Mouse (Mus musculus): ENCODE measurements at regions not wholly inside any gene's neighbourhood (a gene's known extent, or its start where the extent isn't known, plus 50 kb on each side); places are given as distances from the start of the nearest gene placed in this dataset.

GRCm38 (mm10) chr14:120118582-120118981 is 76.3 kb upstream of the Oxgr1 start:
- H3K36me3 ChIP-seq (ENCODE audit: control insufficient read depth, insufficient read depth), result no peaks in the 10 kb centered on the region
- no peak overlapping the region for H3ac ChIP-seq (ENCODE audit: control insufficient read depth, insufficient read length)
- no peaks in the 10 kb centered on the region for H3K79me2 ChIP-seq (ENCODE audit: control insufficient read depth, insufficient read depth)
- H3K27me3 ChIP-seq (ENCODE audit: control insufficient read depth, insufficient read depth, insufficient read length), result no peaks in the 10 kb centered on the region
- H3K4me3 ChIP-seq, result no peak overlapping the region
- no peak overlapping the region for H3K4me2 ChIP-seq (ENCODE audit: low read depth)
- no peak for TF ChIP-seq TCF12 (IDR thresholded peaks at IDR 0.05; ENCODE audit: insufficient read depth, poor library complexity, severe bottlenecking)
- no peak for TF ChIP-seq POLR2AphosphoS2 (IDR thresholded peaks at IDR 0.05; ENCODE audit: insufficient read length, low read depth)
- TF ChIP-seq REST (IDR thresholded peaks at IDR 0.05; ENCODE audit: insufficient read depth, insufficient read length), result no peak
- no peak for TF ChIP-seq USF1 (IDR thresholded peaks at IDR 0.05; ENCODE audit: low read depth)
- no peak for TF ChIP-seq MYOG (IDR thresholded peaks at IDR 0.05; ENCODE audit: control insufficient read depth in 1 of 3, insufficient read depth in 1 of 3, insufficient read length in 2 of 3, low read depth in 2 of 3)
- no peak for TF ChIP-seq TCF3 (IDR thresholded peaks at IDR 0.05; ENCODE audit: insufficient read length, low read depth)
- no peak for TF ChIP-seq SRF (IDR thresholded peaks at IDR 0.05; ENCODE audit: control insufficient read depth, insufficient read length, low read depth)
- no peak for TF ChIP-seq MYOD1 (IDR thresholded peaks at IDR 0.05; ENCODE audit: control insufficient read depth in 1 of 3, insufficient read length in 2 of 3, low read depth in 2 of 3)
- no peak for TF ChIP-seq MAX (IDR thresholded peaks at IDR 0.05; ENCODE audit: low read depth)
- TF ChIP-seq POLR2A (IDR thresholded peaks at IDR 0.05; ENCODE audit: insufficient read length, low read depth), result no peak
- no peak for TF ChIP-seq E2F4 (IDR thresholded peaks at IDR 0.05; ENCODE audit: insufficient read depth)
- TF ChIP-seq CEBPB (IDR thresholded peaks at IDR 0.05; ENCODE audit: insufficient read depth, poor library complexity, severe bottlenecking), result no peak

GRCm38 (mm10) chr14:120119094-120119501 is 76.9 kb upstream of the Oxgr1 start:
- Histone ChIP-seq H3K36me3 (ENCODE audit: control insufficient read depth, insufficient read depth) (no peaks in the 10 kb centered on the region), H3K4me3 (no peak overlapping the region), H3K4me2 (ENCODE audit: low read depth) (no peak overlapping the region), H3K27me3 (ENCODE audit: control insufficient read depth, insufficient read depth, insufficient read length) (no peaks in the 10 kb centered on the region), H3ac (ENCODE audit: control insufficient read depth, insufficient read length) (no peak overlapping the region), H3K79me2 (ENCODE audit: control insufficient read depth, insufficient read depth) (no peaks in the 10 kb centered on the region)
- TF ChIP-seq MAX (IDR thresholded peaks at IDR 0.05; ENCODE audit: low read depth) (no peak), MYOG (IDR thresholded peaks at IDR 0.05; ENCODE audit: control insufficient read depth in 1 of 3, insufficient read depth in 1 of 3, insufficient read length in 2 of 3, low read depth in 2 of 3) (no peak), SRF (IDR thresholded peaks at IDR 0.05; ENCODE audit: control insufficient read depth, insufficient read length, low read depth) (no peak), CEBPB (IDR thresholded peaks at IDR 0.05; ENCODE audit: insufficient read depth, poor library complexity, severe bottlenecking) (no peak), E2F4 (IDR thresholded peaks at IDR 0.05; ENCODE audit: insufficient read depth) (no peak), POLR2A (IDR thresholded peaks at IDR 0.05; ENCODE audit: insufficient read length, low read depth) (no peak), TCF3 (IDR thresholded peaks at IDR 0.05; ENCODE audit: insufficient read length, low read depth) (no peak), USF1 (IDR thresholded peaks at IDR 0.05; ENCODE audit: low read depth) (no peak), REST (IDR thresholded peaks at IDR 0.05; ENCODE audit: insufficient read depth, insufficient read length) (no peak)

GRCm38 (mm10) chr14:120119506-120119905 is 77.3 kb upstream of the Oxgr1 start:
- H3ac ChIP-seq (ENCODE audit: control insufficient read depth, insufficient read length), result no peak overlapping the region
- TF ChIP-seq REST (IDR thresholded peaks at IDR 0.05; ENCODE audit: insufficient read depth, insufficient read length) (no peak), SRF (IDR thresholded peaks at IDR 0.05; ENCODE audit: control insufficient read depth, insufficient read length, low read depth) (no peak), CEBPB (IDR thresholded peaks at IDR 0.05; ENCODE audit: insufficient read depth, poor library complexity, severe bottlenecking) (no peak), POLR2AphosphoS2 (IDR thresholded peaks at IDR 0.05; ENCODE audit: insufficient read length, low read depth) (no peak), TCF12 (IDR thresholded peaks at IDR 0.05; ENCODE audit: insufficient read depth, poor library complexity, severe bottlenecking) (no peak)
- H3K4me2 ChIP-seq (ENCODE audit: low read depth), result no peak overlapping the region
- no peaks in the 10 kb centered on the region for H3K27me3 ChIP-seq (ENCODE audit: control insufficient read depth, insufficient read depth, insufficient read length)
- H3K79me2 ChIP-seq (ENCODE audit: control insufficient read depth, insufficient read depth), result no peaks in the 10 kb centered on the region
- no peaks in the 10 kb centered on the region for H3K36me3 ChIP-seq (ENCODE audit: control insufficient read depth, insufficient read depth)
- H3K4me3 ChIP-seq, result no peak overlapping the region

DNA sequence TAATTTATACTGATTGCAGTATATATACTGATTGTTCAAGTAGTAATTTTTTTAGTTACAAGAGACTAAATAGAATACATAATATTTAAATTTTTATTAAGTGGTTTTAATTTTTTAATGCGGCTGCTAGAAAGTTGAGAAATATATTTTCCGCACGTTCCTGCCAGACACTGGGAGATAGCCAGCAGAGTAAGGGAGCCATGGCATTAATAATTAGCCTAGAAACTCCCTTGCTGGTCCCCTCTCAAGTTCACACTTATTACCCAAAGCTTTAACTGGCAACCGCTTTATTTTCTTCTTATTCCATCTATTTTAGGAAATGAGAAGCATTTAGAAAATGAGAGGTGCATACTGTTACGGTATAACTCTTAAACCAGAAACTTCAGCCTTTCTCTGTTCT is 78.0 kb upstream of the Oxgr1 start:
- Histone ChIP-seq H3K4me2 (ENCODE audit: low read depth) (no peak overlapping the region), H3K79me2 (ENCODE audit: control insufficient read depth, insufficient read depth) (no peaks in the 10 kb centered on the region), H3K27me3 (ENCODE audit: control insufficient read depth, insufficient read depth, insufficient read length) (no peaks in the 10 kb centered on the region), H3K4me3 (no peak overlapping the region), H3K36me3 (ENCODE audit: control insufficient read depth, insufficient read depth) (no peaks in the 10 kb centered on the region), H3ac (ENCODE audit: control insufficient read depth, insufficient read length) (no peak overlapping the region)
- no peak for TF ChIP-seq SRF (IDR thresholded peaks at IDR 0.05; ENCODE audit: control insufficient read depth, insufficient read length, low read depth)
- TF ChIP-seq POLR2AphosphoS2 (IDR thresholded peaks at IDR 0.05; ENCODE audit: insufficient read length, low read depth), result no peak
- no peak for TF ChIP-seq USF1 (IDR thresholded peaks at IDR 0.05; ENCODE audit: low read depth)
- no peak for TF ChIP-seq E2F4 (IDR thresholded peaks at IDR 0.05; ENCODE audit: insufficient read depth)
- no peak for TF ChIP-seq MYOG (IDR thresholded peaks at IDR 0.05; ENCODE audit: control insufficient read depth in 1 of 3, insufficient read depth in 1 of 3, insufficient read length in 2 of 3, low read depth in 2 of 3)
- no peak for TF ChIP-seq TCF12 (IDR thresholded peaks at IDR 0.05; ENCODE audit: insufficient read depth, poor library complexity, severe bottlenecking)
- TF ChIP-seq MYOD1 (IDR thresholded peaks at IDR 0.05; ENCODE audit: control insufficient read depth in 1 of 3, insufficient read length in 2 of 3, low read depth in 2 of 3), result no peak
- TF ChIP-seq CEBPB (IDR thresholded peaks at IDR 0.05; ENCODE audit: insufficient read depth, poor library complexity, severe bottlenecking), result no peak
- TF ChIP-seq TCF3 (IDR thresholded peaks at IDR 0.05; ENCODE audit: insufficient read length, low read depth), result no peak
- no peak for TF ChIP-seq POLR2A (IDR thresholded peaks at IDR 0.05; ENCODE audit: insufficient read length, low read depth)
- no peak for TF ChIP-seq MAX (IDR thresholded peaks at IDR 0.05; ENCODE audit: low read depth)
- no peak for TF ChIP-seq REST (IDR thresholded peaks at IDR 0.05; ENCODE audit: insufficient read depth, insufficient read length)

GRCm38 (mm10) chr14:120125315-120125714 is 83.1 kb upstream of the Oxgr1 start:
- no peak overlapping the region for H3K4me2 ChIP-seq (ENCODE audit: low read depth)
- H3K4me3 ChIP-seq, result no peak overlapping the region
- TF ChIP-seq TCF3 (IDR thresholded peaks at IDR 0.05; ENCODE audit: insufficient read length, low read depth), result no peak
- TF ChIP-seq MYOD1 (IDR thresholded peaks at IDR 0.05; ENCODE audit: control insufficient read depth in 1 of 3, insufficient read length in 2 of 3, low read depth in 2 of 3), result no peak
- H3K79me2 ChIP-seq (ENCODE audit: control insufficient read depth, insufficient read depth), result no peaks in the 10 kb centered on the region
- H3ac ChIP-seq (ENCODE audit: control insufficient read depth, insufficient read length), result no peak overlapping the region
- H3K27me3 ChIP-seq (ENCODE audit: control insufficient read depth, insufficient read depth, insufficient read length), result no peaks in the 10 kb centered on the region
- no peaks in the 10 kb centered on the region for H3K36me3 ChIP-seq (ENCODE audit: control insufficient read depth, insufficient read depth)
